Mouse (Mus musculus) spleen, postnatal 36 days (tissue): Measurements from ENCODE around the gene Ccdc51.

Experiments
- DNase-seq, 2 experiments: peaks; one replicate each; pipeline ENCODE4 v3.0.0; 2022; ENCODE audit warnings: low spot score in 2 of 2, mixed read lengths in 1 of 2

Ccdc51 gene

GRCm38 (mm10) chr9:109056916-109057315 is 25.4 kb upstream of the Ccdc51 start:
- DNase-seq, result no peak

- peak; percentile 48 to 68 for DNase-seq
Observed at GRCm38 (mm10) chr9:109057543-109057942, 24.8 kb upstream of the Ccdc51 start.

GRCm38 (mm10) chr9:109058006-109058765 is 24.1 kb upstream of the Ccdc51 start:
- peak; percentile 22 to 25 for DNase-seq

- peak; percentile 93 to 95 for DNase-seq
Observed at GRCm38 (mm10) chr9:109059136-109059903, 23.0 kb upstream of the Ccdc51 start, which contains the start of gene Trex1. Gene Trex1 (minus strand): TSS chr9:109059734.

GRCm38 (mm10) chr9:109060184-109060897 is 22.0 kb upstream of the Ccdc51 start:
- DNase-seq, result no peak

- DNase-seq, result no peak
Observed at GRCm38 (mm10) chr9:109060898-109061295, 21.4 kb upstream of the Ccdc51 start.

GRCm38 (mm10) chr9:109068095-109068735 is 14.1 kb upstream of the Ccdc51 start:
- DNase-seq, result no peak

- peak; percentile 89 to 91 for DNase-seq
Observed at GRCm38 (mm10) chr9:109073661-109074573, 8.4 kb upstream of the Ccdc51 start, which contains the start of gene Atrip. Gene Atrip (minus strand): TSS chr9:109074124.

- no peak for DNase-seq
Observed at GRCm38 (mm10) chr9:109080516-109080915, 1.8 kb upstream of the Ccdc51 start.

GRCm38 (mm10) chr9:109081749-109082123 is 557 bp upstream of the Ccdc51 start:
- DNase-seq, result no peak

- DNase-seq, result no peak
Observed at GRCm38 (mm10) chr9:109084922-109085321, 2.6 kb downstream of the Ccdc51 start.

GRCm38 (mm10) chr9:109087987-109088386 is 5.7 kb downstream of the Ccdc51 start:
- no peak for DNase-seq

- no peak for DNase-seq
Observed at GRCm38 (mm10) chr9:109090446-109090845, 8.2 kb downstream of the Ccdc51 start.

GRCm38 (mm10) chr9:109091802-109092201 is 9.5 kb downstream of the Ccdc51 start:
- DNase-seq, result no peak

GRCm38 (mm10) chr9:109092799-109093198 is 10.5 kb downstream of the Ccdc51 start:
- DNase-seq, result no peak

- no peak for DNase-seq
Observed at GRCm38 (mm10) chr9:109093786-109094552, 11.7 kb downstream of the Ccdc51 start.

GRCm38 (mm10) chr9:109094553-109095136 is 12.4 kb downstream of the Ccdc51 start:
- no peak for DNase-seq

- DNase-seq, result peak; percentile 30 to 43
Observed at GRCm38 (mm10) chr9:109095137-109095982, 13.1 kb downstream of the Ccdc51 start, which contains the start of gene Plxnb1. Gene Plxnb1 (plus strand): TSS chr9:109095389.
